Mouse (Mus musculus): Measurements from ENCODE around the gene Zbtb44. TPM values are rescaled to one million over a fixed set of nuclear protein-coding genes. Genes with fewer than 3 reads are reported as not detected.

Gene Zbtb44
- polyA plus RNA-seq, 1 experiment from 2014 or later: 10.2 TPM

DNA sequence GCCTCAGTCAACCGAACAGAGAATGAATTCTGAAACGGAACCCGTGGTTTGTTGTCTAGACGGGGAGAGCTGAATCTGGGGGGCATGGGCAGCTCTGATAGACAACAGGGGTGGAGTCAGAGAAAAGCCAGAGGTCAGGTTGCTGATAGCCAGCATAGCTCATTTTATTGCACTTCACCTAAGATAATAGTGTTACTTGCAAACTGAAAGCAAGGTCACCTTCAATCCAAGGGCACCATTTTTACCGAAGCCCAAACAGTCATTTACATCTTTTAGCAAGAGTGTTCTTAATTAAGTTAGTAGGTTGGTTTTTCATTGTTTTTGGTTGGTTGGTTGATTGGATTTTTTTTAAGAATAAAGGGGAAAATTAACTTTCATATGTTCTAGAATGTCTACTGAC is 89.0 kb downstream of the Zbtb44 start:
- no peaks in the 10 kb centered on the region for H3K4me1 ChIP-seq
- no peak overlapping the region for H3K27ac ChIP-seq
- H3K4me3 ChIP-seq: no peak overlapping the region
- WGBS (ENCODE audit: insufficient replicate concordance): 30% methylated on average over 5 of the region's 5 CpGs
- no peaks in the 10 kb centered on the region for H3K27me3 ChIP-seq (replicated peaks)
- H3K4me2 ChIP-seq: no peak overlapping the region
- no peaks in the 10 kb centered on the region for H3K36me3 ChIP-seq
- no peak overlapping the region for H3K9ac ChIP-seq
- no peak for ATAC-seq
- no peaks in the 10 kb centered on the region for H3K9me3 ChIP-seq (replicated peaks)

DNA sequence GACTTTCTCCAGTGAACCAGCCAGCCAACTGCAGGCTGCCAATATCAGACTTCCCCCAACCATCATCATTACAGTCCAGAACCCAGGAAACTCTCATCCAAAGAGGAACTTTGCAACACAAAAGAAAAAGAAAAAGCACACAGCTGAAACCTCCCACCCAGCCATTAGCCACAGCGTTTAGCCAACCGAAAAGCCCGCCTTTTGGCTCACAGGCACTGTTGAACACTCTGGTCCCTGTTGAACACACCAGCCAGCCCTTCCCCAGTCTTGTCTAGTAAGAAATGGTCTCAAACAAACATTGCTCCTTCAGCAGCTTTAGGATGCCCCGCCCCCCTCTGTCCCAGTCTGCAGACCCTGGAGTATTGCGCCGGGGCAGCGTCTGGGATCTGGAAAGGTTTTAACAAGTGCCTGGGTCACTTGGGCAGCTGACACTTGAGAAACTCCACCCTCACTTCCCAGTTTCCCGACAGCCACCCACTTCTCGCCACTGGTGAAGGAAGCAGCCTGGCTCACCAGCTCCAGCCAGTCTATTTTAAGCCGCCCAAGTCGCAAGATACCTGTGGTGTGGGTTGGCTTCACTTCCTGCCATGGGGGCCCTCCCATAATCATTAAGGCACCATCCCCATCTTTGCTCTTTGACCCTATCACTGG is 89.6 kb downstream of the Zbtb44 start:
- ATAC-seq: no peak
- Histone ChIP-seq H3K9ac (no peak overlapping the region), H3K27me3 (replicated peaks) (no peaks in the 10 kb centered on the region), H3K4me2 (no peak overlapping the region), H3K4me3 (no peak overlapping the region), H3K36me3 (no peaks in the 10 kb centered on the region), H3K9me3 (replicated peaks) (no peaks in the 10 kb centered on the region), H3K4me1 (no peaks in the 10 kb centered on the region), H3K27ac (no peak overlapping the region)
- WGBS (ENCODE audit: insufficient replicate concordance): 41% methylated on average over 11 of the region's 11 CpGs

DNA sequence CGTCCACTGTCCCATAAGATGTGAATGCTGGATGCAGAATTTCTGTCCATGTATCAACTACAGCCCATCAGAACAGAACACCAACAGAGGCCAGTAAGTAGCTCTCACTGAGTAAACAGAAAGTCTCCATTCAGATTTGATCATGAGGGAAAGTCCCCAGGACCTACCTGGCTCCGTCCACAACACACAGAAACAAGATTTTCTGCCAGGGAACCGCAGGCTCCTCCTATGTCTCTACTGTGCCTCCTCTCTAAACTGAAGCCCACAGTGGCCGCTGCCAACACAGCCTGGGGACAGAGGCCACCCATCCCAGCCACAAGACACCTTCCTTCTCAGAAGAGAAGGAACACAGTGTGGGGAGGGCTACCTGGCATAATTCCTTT is 90.1 kb downstream of the Zbtb44 start:
- H3K36me3 ChIP-seq: no peaks in the 10 kb centered on the region
- no peak for ATAC-seq
- no peaks in the 10 kb centered on the region for H3K27me3 ChIP-seq (replicated peaks)
- no peak overlapping the region for H3K9ac ChIP-seq
- H3K4me2 ChIP-seq: no peak overlapping the region
- H3K4me3 ChIP-seq: no peak overlapping the region
- H3K9me3 ChIP-seq (replicated peaks): no peaks in the 10 kb centered on the region
- WGBS (ENCODE audit: insufficient replicate concordance): 47% methylated on average over 4 of the region's 4 CpGs
- no peak overlapping the region for H3K27ac ChIP-seq
- no peaks in the 10 kb centered on the region for H3K4me1 ChIP-seq

DNA sequence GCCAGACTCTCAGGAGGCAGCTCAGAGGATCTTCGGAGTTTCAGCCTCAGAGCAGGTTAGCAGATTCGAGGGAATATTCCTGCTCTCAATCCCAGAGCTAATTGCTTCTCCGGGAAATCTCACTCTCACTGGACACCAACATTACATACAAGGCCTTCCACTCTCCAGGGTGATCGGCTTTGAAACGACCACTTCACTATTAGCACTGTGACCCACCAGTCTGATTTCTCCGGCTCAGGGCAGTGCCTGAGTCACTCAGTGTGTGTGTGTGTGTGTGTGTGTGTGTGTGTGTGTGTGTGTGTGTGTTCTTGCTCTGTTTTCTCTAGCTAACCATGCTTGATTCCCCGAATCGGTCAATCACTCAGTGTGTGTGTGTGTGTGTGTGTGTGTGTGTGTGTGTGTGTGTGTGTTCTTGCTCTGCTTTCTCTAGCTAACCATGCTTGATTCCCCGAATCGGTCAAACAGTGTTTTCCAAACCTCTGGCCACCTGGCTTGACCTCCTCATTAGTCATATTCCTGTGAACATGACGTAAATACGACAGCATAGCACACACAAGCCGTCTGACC is 92.1 kb downstream of the Zbtb44 start:
- H3K4me3 ChIP-seq: no peak overlapping the region
- no peak overlapping the region for H3K4me2 ChIP-seq
- WGBS (ENCODE audit: insufficient replicate concordance): 72% methylated on average over 13 of the region's 13 CpGs
- no peak overlapping the region for H3K9ac ChIP-seq
- peaks cover 14% of the 10 kb centered on the region for H3K27me3 ChIP-seq (replicated peaks)
- no peaks in the 10 kb centered on the region for H3K9me3 ChIP-seq (replicated peaks)
- no peak for ATAC-seq
- H3K27ac ChIP-seq: no peak overlapping the region
- H3K4me1 ChIP-seq: no peaks in the 10 kb centered on the region
- H3K36me3 ChIP-seq: no peaks in the 10 kb centered on the region

Other genes starting within 250 kb of the Zbtb44 start
- gene Adamts15, start 108.2 kb upstream of the Zbtb44 start, polyA plus RNA-seq (2016; fragmentation: Nextera tagmentation; extraction: Ambion mirVana): 0.99 and 1.5 TPM in 2 replicates
- 0.13 and 0.16 TPM in 2 replicates for gene Adamts8, start 88.1 kb upstream of the Zbtb44 start, polyA plus RNA-seq (2016; fragmentation: Nextera tagmentation; extraction: Ambion mirVana)
- gene St14, start 101.2 kb downstream of the Zbtb44 start, polyA plus RNA-seq (2016; fragmentation: Nextera tagmentation; extraction: Ambion mirVana): 0.28 and 0.38 TPM in 2 replicates
- 210 and 212 TPM in 2 replicates for gene Aplp2, start 181.2 kb downstream of the Zbtb44 start, polyA plus RNA-seq (2016; fragmentation: Nextera tagmentation; extraction: Ambion mirVana)
- gene Prdm10, start 249.9 kb downstream of the Zbtb44 start, polyA plus RNA-seq (2016; fragmentation: Nextera tagmentation; extraction: Ambion mirVana): 4.1 and 4.7 TPM in 2 replicates